Mouse (Mus musculus): ENCODE results near the gene Galnt13. TPM values are rescaled to one million over a fixed set of nuclear protein-coding genes. Genes with fewer than 3 reads are reported as not detected.
"Not testable (repeated sequence)": the region's sequence is repeated elsewhere in the genome, so short reads cannot be mapped to it uniquely, and the experiment has no call there.

Gene Galnt13
- total RNA-seq (2021): under 1 TPM in 1 of 2 experiments, not detected in 1; 0.20 TPM
- long read RNA-seq, experiment 1: 0 reads
- long read RNA-seq, experiment 2: 0 reads

GRCm38 (mm10) chr2:54435937-54436735 is at the start of gene Galnt13:
Galnt13 (plus strand) TSS chr2:54436317.
- no peak for DNase-seq

- DNase-seq: no peak
These were observed 5.1 kb upstream of the Galnt13 start for GRCm38 (mm10) chr2:54431060-54431459.

- DNase-seq: no peak
These were observed 737 bp upstream of the Galnt13 start for GRCm38 (mm10) chr2:54435380-54435779.

GRCm38 (mm10) chr2:54436736-54437500 is 801 bp downstream of the Galnt13 start:
- DNase-seq: no peak

GRCm38 (mm10) chr2:54437501-54437830 is 1.3 kb downstream of the Galnt13 start:
- no peak for DNase-seq

- no peak for DNase-seq
These were observed 6.8 kb downstream of the Galnt13 start for GRCm38 (mm10) chr2:54442734-54443500.

GRCm38 (mm10) chr2:54483426-54483825 is 47.3 kb downstream of the Galnt13 start:
- no peak for DNase-seq

GRCm38 (mm10) chr2:54522989-54523388 is 86.9 kb downstream of the Galnt13 start:
- DNase-seq: no peak

- DNase-seq: no peak
These were observed 91.0 kb downstream of the Galnt13 start for GRCm38 (mm10) chr2:54527073-54527472.

- DNase-seq: no peak
These were observed 122.4 kb downstream of the Galnt13 start for GRCm38 (mm10) chr2:54558357-54559153.

GRCm38 (mm10) chr2:54565068-54565467 is 129.0 kb downstream of the Galnt13 start:
- DNase-seq: no peak

- no peak for DNase-seq
These were observed 131.1 kb downstream of the Galnt13 start for GRCm38 (mm10) chr2:54567186-54567585.

GRCm38 (mm10) chr2:54567632-54568031 is 131.5 kb downstream of the Galnt13 start:
- no peak for DNase-seq

- not testable (repeated sequence) for DNase-seq
These were observed 277.7 kb downstream of the Galnt13 start for GRCm38 (mm10) chr2:54713817-54714216.

GRCm38 (mm10) chr2:54751232-54751631 is 315.1 kb downstream of the Galnt13 start:
- DNase-seq: no peak

GRCm38 (mm10) chr2:54759781-54760180 is 323.7 kb downstream of the Galnt13 start:
- no peak for DNase-seq

- DNase-seq: no peak
These were observed 342.7 kb downstream of the Galnt13 start for GRCm38 (mm10) chr2:54778790-54779273.

- no peak for DNase-seq
These were observed 377.6 kb downstream of the Galnt13 start for GRCm38 (mm10) chr2:54813670-54814256.

GRCm38 (mm10) chr2:54841245-54841644 is 405.1 kb downstream of the Galnt13 start:
- DNase-seq: no peak

- DNase-seq: no peak
These were observed 470.4 kb downstream of the Galnt13 start for GRCm38 (mm10) chr2:54906282-54907060.

Measured in gastrocnemius, postnatal 25 days (tissue).